Mouse (Mus musculus) fibroblast of lung, adult 2 months (primary cell): ENCODE measurements around the gene 4930404N11Rik.
A peak's percentile ranks its signal among the peaks of the same experiment; 100 is the strongest.

ENCODE experiments used
- DNase-seq: peaks from one replicate; pipeline ENCODE4 v3.0.0-alpha.2; 2011; ENCODE audit warnings: low read depth

The 4930404N11Rik gene

DNA sequence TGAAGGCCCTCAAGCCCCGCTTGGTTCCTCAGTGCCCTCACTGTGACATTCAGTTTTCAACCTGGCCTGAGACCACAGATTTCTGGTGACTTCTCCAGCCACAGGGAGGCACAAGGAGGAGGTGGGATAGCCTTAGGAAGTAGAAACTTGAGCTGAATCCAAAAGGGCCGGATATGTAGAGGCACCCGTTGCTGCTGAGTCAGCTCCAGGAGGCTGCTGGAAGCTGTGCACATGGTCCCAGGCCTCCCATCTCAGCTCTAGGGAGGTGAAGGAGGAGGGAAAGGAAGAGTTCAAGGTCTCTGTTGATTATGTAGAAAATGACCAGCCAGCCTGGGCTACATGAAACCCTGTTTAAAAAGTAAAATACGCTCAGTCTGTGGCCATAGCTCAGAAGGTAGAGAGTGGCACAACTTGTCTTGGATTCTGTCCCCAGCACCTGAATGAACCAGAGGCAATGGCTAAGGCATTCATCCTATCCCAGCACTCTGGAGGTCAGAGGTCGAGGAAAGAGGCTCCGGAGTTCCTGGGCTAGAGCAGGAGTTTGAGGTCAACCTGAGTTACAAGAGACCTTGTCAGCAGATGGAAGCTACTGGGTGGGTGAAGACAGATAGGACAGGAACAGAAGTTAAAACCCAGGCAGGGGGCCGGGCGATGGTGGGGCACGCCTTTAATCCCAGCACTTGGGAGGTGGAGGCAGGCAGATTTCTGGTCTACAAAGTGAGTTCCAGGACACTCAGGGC, 10.7 kb downstream of the 4930404N11Rik start:
- no peak for DNase-seq

DNA sequence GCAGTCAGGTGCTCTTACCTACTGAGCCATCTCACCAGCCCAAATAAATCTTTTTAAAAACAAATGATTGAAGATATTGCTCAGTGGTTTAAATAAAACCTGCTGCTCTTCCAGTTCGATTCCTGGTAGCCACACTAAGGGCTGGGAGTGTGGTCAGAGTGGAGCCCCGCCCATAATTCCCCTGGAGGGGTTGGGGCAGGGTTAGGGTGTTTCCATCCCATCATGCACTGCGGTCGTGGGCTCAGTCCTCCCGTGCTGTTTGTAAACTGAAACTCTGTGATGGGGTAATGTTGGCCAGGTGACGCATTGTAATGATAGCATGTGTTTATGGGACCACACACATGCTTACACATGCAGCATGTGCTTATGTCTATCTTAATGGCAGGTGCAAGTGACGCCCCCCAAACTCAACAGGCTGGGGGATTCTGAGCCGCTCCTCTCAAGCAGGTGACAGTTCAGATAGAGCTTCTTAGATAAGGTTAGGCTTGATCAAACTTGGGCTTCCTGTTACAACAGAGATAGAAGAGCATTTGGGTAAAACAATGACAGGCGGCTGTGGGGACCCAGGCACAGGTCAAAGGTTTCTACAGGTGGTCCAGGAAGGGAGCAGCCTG, 13.8 kb downstream of the 4930404N11Rik start:
- DNase-seq, result no peak

DNA sequence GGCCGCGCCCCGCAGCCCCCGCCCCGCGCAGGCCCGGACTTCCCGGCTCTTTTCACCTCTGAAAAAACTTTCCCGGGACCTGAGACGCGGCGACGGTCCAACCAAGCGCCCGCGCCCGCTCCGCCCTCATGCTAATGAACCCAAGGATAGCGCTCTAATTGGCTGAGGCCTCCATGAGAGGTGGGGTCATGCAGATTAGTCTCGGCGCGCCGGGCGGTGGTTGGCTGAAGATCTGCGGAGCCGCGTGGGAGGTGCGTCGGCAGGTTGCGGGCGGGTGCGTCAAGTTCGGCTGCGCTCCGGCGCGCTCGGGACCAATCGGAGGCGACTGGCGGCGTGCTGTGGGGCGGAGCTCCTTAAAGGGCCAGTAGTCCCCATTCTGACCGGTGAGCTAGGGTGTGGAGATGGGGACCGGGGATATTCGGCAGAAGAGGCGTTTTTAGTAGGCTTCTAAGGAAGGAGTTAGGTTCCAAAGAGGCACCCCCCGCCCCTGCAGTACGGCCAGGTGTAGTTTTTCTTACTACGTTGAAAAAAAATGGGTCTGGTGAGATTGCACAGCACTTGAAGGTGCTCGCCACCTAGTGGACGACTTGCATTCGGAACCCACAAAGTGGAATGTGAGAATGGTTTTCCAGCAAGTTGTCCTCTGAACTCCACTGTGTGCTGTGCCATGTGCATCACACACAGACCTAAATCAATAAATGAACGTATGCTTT, 15.1 kb downstream of the 4930404N11Rik start, which contains the start of gene Hmg20b:
Gene Hmg20b (minus strand): TSS at position 130 of the 713 bp plus-strand sequence.
- DNase-seq, result peak; percentile 98

DNA sequence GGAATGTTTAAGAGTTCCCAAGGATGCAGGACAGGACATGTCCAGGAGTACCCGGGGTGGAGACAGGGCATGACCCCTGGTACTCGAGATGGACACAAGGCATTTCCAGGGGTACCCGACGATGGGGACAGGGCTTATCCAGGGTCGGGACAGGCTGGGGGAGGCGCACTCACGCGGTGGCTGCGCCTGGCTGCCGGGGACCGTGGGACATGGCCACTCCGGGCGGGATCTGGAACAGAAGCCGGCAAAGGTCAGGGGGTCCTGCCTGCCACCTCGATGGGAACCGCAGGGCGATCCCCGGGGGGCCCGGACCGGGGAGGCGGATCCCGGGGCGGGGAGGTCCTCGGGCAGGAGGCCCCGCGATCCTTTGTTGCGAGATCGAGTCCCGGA, 15.7 kb downstream of the 4930404N11Rik start:
- DNase-seq, result no peak

DNA sequence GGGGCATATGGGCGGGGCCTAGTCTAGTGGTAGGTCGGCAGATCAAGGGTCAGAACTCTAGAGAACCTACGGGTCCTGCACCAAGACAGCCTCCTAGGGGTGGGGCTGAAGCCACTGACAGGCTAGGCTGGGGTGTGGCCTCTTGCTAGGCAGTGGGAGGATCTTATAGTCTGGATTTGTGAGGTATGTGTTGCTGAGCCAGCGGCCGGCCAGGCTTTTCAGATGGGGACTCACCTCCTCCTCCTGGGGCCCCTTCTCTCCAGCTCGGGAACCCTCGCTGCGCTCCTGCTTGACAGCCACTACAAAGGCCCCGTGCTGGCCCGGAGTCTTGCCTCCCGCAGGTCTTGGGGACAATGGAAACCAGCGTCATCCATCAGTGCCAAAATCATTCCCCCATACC, 16.5 kb downstream of the 4930404N11Rik start:
- DNase-seq, result no peak

DNA sequence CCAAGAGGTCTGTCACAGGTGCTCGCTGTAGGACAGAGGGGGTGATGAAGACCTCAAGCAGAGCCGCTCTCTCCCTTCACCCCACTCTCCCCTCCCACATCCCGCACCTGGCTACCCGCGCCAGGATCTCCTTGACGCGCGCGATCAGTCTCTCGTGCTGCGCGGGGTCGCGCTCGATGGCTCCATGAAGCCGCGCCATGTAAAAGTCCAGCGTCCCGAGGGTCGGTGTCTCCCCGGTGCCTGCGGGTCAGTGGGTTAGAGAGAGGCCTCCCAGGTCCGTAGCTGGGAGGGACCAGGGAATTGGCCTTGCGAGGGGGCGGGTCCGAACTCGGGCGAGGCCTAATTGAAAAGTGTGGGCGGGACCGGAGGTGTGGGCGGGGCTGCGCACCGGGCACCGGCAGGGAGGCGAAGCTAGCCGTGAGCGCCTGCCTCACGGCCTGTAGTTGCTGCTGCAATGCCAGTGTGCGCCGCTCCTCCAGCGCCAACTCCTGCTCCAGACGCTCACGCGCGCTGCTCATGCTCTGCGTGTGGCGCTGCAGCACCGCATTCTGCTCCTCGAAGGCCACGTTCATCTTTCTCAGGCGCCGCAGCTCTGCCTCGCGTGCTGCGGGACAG, 19.1 kb downstream of the 4930404N11Rik start:
- DNase-seq, result no peak

DNA sequence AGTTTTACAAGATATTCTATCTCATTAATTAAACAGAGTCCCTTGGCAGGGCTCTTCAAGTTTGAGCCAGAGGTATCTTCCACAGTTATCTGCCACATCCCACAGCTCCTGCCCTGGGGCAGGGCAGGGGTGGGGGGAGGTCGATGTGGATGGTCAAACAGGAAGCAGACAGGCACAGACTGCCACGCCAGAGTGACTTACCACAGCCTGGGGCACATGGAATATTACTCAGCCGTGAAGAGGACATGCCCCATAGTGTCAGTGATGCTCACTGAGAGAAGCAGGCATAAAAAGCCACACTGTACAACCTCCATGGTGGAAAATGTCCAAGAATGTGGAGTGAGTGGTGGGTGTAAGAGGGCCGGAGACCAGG, 20.5 kb downstream of the 4930404N11Rik start:
- DNase-seq, result no peak

DNA sequence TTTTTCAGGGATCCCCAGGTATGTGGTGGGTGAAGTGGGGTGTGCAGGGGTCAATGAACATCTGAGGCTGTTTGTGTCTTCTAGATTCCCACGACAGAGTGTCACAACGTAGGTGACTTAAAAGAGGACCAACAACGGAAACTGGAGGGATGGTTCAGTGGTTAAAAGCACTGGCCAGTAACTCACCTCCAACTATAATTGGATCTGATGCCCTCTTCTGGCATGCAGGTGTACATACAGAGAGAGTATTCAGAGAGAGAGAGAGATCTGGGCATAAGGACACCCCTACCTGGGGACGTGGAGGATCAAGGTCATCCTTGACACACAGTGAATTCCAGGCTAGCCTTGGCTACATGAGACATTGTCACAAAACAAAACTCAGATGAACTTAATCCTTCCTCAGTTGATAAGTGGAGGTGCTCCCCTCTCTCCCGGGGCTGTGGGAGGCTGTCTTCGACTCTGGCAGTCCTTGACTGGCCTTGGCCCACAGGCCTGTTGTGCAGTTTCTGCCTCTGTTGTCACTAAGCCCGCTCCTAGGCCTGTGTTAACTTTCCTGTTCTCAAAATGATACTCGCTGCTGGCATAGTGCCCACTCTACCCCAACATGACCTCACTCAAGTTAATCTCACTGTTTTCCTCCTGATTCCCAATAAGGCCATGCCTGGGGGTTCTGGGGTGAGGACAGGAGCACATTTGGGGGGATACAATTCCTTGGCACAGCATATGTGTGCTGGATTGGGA, 21.0 kb downstream of the 4930404N11Rik start:
- DNase-seq, result no peak

DNA sequence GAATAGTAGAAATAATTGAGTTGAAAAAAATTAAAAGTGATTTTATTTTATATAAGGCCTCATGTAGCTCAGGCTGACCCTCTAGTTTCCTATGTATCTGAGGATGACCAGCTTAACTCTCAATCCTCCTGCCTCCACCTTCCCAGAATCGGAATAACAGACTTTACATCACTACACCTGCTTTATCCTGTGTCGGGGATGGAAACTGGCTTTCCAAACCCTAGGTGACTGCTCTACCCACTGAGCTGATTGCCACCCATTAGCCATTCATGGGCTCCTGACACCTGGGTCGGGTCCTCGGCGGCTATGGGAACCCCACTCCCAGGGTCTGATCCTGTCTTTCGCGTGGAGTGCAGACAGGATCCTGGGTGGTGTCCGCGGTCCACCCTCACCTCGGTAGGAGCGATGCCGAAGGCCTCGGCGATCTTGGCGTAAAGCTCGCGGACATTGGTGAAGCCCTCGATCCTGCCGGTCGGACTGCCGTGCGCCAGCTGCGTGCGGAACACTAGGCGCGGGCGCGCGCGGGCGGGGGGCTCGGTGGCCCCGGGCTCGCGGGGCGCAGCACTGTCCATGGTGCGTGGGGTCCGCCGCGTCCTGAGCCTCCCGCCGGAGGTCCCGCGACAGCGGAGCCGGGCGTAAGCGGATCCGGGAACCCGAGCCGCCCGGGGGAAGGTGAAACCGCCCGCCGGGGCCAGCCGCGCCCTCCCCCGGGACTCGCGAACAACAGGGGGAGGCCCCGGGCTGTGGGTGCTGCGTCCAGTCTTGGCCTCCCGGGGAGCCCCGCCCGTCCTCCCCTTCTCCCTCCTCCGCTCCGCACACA, 22.7 kb downstream of the 4930404N11Rik start, which contains the start of gene Gipc3:
Gene Gipc3 (minus strand): TSS at position 581 of the 820 bp plus-strand sequence.
- DNase-seq, result no peak

DNA sequence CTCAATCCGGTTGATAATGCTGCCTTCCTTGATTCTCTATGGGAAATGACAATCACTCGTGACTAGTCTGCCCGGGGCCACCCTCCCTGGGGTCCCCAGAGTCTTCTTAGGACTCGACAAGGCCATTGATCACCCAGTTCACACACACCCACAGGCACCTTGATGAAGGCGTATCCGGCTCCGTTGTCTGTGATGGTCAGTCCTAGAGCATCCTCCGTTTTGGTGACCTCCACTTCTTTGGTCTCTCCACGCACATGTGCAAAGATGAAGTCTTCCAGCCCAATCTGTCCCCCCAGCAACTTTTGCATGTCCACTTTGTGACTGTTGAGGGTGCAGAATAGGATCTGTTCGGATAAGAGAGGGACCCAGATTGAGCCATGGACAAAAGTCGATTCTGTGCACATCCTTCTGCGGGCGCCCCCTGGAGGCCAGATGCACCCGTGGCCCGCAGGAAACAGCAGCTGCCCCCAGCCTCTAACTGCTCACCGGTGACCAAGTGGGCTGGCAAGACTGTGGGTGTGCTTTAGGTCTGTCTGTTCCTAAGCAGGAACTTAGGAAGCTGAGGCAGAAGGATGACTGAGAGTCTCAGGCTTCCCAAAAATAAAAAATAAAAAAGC, 24.2 kb downstream of the 4930404N11Rik start:
- no peak for DNase-seq

DNA sequence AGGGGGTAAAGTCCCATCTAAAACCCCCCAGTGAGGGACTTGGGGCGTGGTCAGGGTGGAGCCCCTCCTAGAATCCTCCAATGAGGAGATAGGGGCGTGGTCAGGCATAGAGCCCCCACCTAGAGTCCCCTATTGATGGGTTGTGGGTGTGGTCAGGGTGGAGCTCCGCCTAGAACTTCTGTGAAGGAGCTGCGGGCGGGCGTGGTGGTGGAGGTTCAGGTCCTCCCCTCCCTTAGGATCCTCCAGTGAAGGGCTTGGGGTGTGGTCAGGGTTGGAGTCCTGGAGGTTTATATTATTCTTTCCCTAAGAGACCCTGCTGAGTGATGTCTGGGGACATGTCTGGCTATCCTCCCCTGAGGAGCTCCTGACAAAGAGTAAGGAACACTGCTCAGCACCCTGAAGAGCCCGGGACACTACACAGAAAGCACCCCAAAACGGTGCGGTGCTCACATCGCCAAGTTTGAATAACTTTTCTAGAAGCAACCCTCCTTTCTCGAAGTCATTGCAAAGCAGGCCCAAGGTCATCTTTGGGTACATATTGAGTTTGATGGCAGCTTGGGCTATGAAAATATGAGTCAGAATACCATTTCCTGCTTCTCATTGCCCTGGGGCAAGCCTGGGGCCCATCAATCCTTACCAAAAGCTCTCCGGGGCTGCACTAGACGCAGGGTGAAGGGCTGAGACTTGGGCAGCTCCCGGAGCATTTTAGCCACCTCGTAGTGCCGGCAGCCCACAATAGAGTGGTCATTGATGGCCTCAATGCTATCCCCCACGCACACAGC, 24.9 kb downstream of the 4930404N11Rik start:
- no peak for DNase-seq

DNA sequence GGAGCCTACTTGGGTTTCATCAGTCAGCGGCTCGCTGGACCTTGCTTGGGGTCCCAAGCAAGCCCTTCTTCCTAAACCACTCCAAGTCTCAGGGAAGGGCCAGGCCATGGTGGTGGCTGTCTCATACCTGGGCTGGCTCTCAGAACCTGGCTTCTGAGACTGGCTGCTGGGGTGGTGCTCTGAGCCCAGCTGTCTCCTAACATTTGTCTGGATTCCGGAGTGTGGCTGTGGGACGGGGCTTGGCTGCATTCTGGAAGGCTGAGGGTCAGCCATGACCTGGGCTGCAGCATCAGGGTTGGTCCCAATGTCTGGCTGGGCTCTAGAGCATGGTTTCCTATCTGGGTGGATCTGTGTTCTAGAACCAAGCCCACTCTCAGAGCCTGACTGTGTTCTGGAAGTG, 29.1 kb downstream of the 4930404N11Rik start:
- DNase-seq, result no peak

DNA sequence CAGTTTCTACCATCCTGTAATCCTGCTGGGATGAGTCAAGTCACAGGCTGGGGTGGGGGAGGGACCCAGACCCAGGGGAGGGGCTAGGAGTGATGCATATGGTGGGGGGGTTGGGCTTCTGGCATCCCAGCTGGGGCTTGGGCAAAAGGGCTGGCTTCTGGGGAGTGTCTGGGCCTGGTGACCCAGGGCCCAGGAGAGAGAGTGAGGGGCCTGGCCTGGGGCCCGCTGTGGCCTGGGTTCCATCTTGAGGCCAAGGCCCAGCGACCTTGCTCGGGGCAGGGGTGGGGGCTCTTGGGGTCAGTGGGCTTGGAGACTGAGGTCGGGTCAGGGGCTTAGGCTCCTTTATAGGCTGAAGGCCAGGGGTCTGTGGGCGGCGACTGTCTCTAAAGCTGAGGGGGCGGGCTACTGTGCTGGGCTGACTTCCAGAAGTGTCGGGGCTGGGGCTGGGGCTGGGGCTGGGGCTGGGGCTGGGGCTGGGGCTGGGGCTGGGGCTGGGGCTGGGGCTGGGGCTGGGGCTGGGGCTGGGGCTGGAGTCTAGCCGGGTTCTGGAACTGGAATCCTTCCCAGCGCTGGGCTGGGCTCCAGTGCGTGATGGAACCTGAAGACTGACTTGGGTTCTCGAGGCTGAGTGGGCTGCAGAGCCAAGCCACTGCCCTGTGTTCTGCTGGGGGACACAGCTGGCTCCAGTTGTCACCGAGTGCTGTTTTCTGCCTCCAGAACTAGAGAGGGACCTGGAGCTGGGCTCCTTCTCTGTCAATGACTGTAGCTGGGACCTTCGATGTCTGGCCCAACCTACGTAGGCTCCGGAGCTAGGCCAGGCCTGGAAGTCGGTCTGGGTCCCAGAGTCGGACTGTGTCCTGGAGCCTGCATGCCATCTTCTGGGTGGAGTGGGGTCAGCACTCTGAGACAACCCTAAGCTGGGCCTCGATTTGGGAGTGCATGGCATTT, 29.9 kb downstream of the 4930404N11Rik start:
- DNase-seq, result no peak

DNA sequence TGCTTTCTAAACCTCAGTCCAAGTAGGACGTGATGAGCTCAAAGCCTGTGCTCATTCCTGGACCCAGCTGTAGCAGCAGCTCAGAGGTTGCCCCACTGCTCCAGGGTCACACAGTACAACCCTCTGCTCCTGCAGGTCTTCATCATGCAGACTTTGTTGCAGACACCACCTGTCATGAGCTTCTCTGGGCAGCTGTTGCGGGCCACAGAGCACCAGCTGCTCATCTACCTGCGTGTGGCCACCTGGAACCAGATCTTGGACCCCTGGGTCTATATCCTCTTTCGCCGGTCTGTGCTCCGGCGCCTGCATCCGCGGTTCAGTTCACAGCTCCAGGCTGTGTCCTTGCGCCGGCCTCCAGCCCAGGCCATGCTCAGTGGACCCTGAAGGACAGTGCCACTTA, 31.3 kb downstream of the 4930404N11Rik start:
- DNase-seq, result no peak

DNA sequence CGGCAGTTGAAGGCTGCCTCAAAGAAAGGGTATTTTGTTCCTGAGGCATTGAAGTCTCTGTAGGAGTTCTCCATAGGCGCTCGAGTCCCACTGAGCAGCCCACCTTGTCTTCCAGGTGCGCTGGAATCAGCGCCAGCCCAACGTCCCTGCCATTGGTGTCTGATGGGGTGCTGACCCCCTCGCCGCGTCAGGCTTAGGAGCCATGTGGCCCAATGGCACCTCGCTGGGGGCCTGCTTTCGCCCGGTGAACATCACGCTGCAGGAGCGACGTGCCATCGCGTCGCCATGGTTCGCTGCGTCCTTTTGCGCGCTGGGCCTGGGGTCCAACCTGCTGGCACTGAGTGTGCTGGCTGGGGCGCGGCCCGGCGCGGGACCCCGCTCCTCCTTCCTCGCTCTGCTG, 33.3 kb downstream of the 4930404N11Rik start:
- no peak for DNase-seq

DNA sequence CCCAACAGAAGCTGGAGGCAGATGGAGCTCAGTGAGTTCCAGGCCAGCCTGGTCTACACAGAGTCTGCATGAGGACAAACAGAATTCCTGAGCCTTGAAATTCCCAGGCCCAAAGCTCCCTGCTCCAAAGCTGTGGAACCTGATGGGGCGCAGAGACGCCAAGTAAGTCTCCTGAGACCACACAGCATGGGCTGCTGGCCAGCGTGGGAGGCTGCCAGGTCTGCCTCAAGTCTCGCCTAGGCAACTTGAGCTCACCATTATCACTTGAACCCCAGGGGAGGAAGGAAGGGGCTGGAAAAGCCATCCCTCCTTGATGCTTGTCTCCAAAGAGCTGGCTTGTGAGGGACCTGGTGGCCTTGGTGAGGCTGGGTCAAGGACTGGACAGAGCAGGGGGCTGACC, 35.6 kb downstream of the 4930404N11Rik start:
- DNase-seq, result no peak

DNA sequence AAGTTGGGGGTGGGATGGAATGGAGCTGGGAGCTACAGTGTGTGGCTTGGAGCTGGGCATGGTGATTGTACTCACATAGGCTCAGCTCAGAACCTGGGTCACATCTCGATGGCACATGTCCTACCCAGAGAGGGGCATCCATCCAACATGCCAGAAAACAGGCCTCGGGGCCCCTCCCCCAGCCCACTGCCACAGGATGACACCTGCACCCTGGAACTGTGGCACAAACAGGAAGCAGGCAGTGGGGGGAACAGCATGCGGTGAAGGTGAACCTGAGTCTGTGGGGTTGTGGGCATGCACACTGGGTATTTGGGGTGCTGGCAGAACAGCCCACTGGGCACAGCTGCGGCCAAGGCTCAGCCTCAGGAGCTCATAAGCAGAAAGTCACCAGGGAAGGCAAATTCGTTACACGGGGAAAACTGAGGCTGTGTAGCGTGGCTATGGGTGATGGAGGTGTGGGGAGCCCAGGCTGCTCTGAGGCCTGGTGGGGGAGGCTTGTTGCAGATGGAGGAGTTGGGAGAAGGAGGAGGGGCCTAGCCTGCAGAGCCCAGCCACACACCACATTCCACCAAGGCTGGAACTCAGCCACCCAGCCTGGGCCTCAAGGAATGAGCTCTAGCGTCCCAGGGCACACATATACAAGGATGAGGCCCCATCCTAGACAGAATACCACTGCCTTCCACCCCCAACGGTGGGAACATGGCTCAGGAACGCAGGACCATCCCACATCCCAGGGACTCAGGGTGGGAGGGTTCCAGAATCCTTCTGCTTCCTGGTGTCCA, 36.2 kb downstream of the 4930404N11Rik start:
- DNase-seq, result peak; percentile 46

DNA sequence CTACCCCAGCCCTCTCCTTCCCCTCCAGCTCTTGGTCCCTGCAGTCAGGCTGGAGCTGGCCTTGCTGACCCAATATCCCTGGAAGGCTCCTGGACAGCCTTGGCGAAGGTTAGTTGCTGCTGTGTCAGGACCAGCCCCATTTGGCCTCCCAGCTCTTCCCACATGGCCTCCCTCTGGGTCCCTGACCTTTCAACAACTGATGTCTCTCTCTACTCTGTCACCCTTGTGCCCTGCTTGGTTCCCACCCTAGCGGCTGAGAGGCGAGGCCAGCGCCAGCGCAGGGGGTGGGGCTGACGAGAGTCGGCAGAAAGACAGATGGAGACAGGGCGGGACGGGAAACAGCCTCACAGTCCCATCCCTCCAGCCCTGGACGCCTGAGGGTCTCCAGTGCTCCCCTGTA, 37.2 kb downstream of the 4930404N11Rik start, which contains the start of gene Tbxa2r:
Gene Tbxa2r (plus strand): TSS at position 346 of the 400 bp plus-strand sequence.
- no peak for DNase-seq
